Mouse (Mus musculus) urinary bladder, postnatal 36 days (tissue): ENCODE measurements around the gene Ago3.
A peak's percentile ranks its signal among the peaks of the same experiment; 100 is the strongest.

ENCODE experiments used
- DNase-seq, 2 experiments: peaks; one replicate each; pipeline ENCODE4 v3.0.0; 2022; ENCODE audit warnings: low spot score in 2 of 2, mixed read lengths in 1 of 2

Ago3 gene

DNA sequence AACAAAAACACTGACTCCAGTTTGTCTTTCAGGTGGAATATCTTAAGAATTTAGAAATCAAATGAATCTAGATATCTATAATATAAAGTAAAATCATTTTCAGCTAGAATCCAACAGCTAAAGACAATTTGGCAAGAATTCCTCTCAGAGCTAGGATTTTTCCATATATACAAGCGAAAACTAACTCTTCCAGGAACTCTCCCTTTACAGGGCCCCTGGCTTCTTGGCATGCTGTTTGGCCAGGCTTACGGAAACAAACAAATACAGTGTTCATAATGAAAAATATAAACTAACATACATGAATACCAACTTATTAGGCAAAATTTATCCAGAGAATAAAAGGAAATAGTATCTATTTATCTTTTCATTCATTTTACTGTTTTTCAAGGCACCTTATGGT, 5.5 kb downstream of the Ago3 start:
- no peak for DNase-seq

DNA sequence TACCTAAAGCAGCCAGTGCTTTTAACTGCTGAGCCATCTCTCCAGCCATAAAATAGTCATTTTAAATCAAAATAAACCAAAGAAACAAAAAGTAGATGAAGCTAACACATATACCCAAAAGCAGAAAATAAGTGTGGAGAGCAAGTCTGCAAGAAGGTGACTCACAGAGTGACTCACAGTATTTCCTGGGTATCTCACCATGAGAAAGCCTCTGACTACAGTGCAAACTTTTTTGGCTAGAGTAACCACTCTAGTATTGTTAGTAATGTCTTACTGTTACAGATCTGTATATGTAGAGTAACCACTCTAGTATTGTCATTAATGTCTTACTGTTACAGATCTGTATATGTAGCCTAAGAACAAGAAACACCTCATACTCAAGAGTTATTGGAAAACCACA, 13.6 kb downstream of the Ago3 start:
- DNase-seq = no peak

DNA sequence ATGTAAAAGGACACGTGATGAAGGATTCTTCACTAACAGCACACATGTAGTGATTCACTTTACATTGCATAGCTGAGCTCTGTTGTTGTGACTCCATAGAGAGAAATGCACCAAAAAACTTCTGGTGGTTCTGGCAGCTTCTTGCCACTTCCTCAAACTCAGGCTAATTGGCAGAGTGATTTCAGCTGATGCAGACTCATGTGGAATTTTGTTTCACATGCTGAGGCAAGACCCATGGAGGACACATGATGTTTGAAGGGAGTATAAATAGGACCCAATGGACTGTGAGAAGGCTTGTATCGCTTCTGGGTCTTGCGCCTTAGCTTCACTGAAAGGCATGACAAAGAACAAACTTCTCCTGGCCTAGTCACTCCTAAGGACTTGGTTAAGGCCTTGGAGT, 16.8 kb downstream of the Ago3 start:
- DNase-seq = no peak

DNA sequence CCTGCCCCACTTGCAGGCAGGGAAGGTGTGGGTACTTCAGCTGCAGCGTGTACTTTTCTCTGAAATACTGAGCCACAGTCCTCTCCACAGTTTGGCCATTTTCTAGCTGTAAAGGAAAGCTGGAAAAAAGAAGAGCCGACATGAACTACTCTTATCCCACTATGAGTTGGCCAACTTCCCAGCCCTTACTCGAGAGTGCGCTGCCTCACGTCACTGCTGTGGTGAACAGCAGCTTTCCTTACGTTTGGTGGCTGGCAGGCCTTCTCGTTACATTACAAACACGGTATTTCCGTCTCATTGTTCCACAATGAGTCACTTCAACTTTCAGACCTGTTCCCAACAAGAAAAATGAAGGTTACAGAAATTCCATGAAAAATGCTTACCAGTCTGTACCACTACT, 57.9 kb downstream of the Ago3 start:
- DNase-seq = no peak

DNA sequence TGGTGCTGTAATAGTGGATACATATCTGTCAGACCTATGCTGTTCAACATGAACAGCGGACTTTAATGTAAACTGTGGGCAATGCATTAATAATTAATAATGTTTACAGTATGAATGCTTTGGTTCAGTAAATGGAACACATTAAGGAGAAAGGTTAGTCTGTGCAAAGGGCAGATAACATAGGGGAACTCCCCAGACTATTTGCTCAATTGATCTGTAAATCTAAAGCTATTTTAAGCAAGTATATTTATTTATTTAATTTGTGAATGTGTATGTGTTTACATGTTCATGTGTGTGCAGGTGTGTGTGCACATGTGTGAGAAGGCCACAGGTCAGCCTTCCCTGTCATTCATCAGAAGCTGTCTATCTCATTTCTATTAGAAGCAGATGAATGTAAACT, 69.3 kb downstream of the Ago3 start:
- DNase-seq = no peak

DNA sequence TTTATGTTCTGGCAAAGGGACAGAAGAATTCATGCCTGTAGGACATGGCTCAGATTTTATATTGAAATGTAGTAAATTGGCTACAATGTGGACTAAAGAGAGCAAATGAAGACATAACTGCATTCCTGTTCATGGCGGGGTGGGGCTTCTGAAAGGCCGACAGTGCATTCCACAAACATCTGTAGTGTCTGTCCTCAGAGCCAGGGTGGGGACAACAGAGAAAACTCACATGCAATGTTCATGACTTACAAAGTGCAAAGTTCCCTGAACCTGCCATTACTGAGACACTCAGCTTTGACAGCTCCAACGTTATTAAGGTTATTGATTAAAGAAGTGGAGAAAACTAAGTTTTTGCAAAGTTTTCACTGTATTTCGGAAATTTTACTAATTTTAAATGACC, 85.9 kb downstream of the Ago3 start:
- no peak for DNase-seq

DNA sequence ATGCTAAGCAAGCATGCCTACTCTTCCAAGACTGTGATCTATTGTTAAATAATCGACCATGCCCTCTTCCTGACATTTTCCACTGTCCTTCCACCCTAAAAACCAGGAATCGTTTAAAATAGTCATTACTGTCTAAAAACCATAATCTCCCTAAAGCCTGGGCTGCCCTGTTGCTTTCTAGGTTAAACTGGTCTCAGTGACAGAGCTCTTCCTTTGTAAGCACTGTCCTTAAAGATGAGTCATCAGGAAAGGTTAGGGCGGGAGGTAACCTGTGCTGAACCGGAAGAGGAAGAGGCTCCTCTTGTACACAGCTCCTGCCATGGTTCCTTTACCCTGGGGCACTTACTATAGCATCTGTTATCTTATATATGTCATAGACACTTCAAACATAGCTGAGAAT, 89.9 kb downstream of the Ago3 start:
- no peak for DNase-seq

DNA sequence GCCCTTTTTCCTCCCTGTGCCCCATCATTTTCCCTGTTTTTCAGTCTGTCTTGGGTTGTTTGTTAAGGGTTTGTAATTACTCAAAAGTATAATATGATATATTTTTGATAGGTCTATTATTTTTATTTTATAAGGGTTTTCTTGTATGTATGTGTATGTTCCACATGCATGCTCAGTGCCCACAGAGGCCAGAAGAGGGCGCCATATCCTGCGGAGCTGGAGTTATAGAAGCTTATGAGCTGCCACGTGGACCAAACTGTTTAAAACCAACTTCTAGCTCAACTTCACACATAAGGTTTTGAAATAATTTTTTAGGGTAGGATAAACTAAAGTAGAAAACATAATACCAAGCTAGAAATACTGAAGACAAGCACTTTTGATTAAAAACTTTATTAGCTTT, 97.0 kb downstream of the Ago3 start:
- DNase-seq = no peak

DNA sequence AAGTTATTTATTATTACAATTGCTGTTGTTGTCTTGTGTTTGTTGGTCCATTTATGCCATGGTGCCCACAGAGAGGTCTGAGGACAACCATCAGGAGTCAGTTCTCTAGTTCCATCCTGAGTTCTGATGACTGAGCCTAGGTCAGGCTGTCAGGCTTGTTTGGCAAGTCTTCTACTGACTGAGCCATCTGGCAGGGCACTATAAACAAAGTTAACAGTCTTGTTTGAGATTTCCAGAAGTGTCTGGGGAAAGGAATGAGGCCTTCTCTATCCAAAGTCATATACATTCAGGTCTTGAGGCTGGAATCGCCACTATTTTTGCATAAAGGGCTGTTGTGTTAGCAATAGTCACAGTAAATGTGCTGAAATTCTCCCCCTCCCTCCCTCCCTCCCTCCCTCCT, 97.6 kb downstream of the Ago3 start:
- no peak for DNase-seq

DNA sequence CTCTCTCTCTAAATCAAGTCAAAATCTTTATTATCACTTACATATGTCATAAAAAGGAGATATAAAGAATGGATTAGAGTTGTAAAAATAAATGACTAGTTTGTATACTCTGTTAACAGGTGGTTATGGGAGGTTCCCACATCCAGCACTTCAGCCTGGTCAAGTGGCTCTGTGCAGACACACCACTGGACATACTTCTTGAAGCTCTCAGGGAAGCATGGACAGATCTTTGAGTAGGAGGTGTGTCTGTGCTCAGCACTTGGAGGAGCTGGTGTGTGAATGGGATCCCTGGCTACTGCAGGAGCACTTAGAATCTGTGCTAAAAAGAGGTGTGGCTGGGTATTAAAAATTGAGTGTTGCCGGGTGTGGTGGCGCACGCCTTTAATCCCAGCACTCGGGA, 99.1 kb downstream of the Ago3 start:
- DNase-seq = no peak

DNA sequence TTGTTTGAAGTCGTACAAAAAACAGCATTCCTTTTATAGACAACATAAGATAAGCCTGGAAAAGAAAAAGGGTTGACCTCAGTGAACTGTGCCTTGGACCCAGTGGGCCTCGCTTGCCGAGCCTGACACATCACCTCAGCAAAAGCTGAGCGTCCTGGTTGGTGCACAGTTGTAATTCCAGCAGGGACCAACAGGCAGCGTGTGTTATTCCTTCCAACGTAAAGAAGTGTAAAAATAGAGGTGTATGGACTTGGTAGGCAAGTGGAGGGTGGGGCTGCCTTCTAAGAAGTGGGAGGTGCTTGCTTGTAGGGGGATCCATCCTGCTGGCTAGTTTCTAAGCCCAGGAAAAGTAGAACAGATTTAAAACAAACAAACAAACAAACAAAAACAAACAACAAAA, 103.3 kb downstream of the Ago3 start:
- no peak for DNase-seq

DNA sequence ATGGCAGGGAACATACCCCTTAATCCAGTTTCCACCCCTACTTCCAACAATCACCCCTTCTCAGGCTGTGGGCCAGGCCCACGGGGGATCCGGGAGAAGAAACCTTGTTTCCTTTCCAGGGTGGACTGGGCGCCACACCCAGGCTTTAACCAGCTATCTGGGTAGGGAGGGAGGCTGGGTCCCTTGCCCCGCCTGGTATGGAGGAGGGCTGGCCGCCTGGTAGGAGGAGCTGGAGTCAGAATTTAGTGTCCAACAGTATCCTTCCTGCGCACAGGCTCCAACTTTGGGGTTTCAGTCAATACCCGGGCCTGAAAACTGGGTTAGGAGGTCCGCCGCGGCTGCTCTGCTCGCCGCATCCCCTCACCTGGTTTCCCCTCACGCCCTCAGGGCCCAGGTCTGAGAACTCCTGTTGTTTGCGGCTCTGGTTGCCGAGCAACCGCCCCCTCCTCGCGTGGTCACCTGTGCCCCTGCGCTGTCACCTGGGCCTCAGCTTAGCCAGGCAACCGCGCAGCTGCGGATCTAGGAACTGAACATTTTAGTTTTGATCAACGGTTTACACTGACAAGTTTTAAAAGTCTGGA, 104.0 kb downstream of the Ago3 start, which contains the start of gene Tekt2:
Gene Tekt2 (minus strand): TSS at position 408 of the 581 bp plus-strand sequence.
- DNase-seq = peak in 1 of 2 experiments; percentile 65

DNA sequence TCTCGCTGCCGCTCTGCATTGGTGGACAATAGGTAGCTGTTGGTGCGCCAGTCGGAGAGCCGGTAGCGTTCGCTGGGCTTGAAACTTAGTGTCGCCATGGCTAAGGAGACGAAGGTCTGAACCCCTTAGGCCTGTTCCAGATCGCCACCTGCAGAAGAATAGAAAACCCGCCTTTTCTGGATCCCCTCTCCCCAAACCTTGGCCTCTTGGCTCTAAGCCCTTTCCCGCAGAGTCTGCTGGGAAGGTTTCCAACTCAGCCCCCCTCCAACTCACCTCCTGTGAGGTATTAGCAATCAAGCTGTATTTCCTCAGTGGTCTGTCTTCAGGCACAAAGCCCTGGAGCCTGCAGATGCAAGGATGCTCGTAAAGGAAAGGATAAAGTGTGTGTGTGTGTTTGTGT, 104.5 kb downstream of the Ago3 start:
- DNase-seq = no peak

DNA sequence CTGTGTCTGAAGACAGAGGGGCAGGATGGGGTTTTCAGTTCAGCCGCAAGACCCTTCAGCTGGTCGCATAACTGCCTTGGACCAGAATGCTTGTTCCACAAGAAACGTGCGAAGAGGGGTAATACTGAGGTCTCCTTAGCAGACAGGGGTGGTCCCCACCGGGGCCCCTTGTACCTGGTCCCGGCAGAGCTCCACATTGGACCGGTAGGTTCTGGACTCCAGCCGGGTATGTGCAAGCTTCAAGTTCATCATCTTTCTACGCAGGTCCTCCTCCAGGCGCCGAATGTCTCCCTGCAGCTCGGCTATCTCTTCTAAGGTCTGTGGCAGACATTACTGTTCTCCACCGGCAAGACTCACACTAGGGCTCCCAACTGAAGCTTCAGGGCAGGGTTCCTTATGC, 106.7 kb downstream of the Ago3 start:
- DNase-seq = no peak

DNA sequence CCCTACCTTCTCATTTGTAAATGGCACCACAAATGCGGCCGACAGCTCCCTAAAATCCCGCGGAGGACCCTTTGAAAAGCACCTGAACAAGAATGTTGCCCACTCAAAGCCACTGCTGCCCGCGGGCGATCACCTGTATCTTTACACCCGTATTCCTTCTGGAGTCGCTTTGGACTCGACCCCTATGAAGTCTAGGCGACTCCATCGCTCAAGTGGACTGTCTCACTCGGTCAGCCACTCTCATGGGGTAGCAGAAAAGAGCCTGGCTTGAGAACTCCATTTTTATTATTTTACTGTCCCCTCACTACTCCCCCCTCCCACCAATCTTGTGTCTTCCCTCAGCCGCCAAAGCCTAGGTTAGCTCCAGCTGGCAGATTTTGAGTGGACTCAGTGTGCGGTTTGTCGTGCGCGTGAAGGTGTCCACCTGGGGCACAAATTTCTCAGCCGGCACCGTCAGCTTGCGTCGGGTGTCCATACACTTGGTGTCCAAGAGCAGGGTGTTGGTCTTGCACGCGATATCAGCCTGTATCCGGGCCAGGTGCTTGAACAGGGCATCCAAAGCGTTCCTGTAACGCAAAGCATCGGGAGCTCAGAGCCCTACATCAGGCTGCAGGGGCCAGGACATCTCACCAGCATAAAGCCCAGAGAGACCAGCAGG, 107.4 kb downstream of the Ago3 start:
- no peak for DNase-seq

DNA sequence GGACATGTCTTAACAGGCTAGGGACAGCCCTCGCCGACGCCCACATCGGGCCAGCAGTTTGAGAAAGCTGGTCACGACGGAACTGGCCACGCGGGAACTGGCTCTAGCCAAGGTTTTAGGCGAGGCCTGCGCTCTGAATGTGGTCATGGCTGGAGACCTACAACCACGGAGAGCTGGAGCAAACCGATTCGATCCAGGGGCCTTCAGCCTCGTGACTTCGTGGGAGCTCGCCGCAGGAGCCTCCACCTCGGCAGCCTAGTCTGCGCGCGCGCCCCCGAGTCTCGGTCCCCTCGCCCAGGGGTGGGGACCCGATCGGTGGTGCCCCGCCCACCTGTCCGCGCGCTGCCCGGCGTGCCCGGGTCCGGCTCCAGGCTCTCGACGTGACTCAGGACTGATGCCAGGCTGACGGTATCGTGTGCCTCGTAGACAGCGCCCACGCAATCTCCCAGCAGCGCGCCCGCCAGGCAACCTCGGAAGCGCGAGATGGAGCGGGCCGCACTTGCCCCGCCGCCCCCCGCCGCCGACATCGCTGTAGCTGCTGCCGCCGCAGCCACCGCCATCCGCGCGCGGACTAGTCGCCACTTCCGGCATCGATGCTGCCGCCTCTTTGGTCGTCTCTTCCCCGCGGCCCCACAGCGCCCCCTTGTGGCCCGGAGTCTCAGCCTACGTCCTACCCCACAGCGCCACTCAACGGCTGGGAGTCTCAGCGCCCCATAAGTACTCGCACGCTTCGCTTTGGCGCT, 108.1 kb downstream of the Ago3 start, which contains the start of gene Adprhl2:
Gene Adprhl2 (minus strand): TSS at position 593 of the 743 bp plus-strand sequence.
- peak; percentile 98 for DNase-seq

DNA sequence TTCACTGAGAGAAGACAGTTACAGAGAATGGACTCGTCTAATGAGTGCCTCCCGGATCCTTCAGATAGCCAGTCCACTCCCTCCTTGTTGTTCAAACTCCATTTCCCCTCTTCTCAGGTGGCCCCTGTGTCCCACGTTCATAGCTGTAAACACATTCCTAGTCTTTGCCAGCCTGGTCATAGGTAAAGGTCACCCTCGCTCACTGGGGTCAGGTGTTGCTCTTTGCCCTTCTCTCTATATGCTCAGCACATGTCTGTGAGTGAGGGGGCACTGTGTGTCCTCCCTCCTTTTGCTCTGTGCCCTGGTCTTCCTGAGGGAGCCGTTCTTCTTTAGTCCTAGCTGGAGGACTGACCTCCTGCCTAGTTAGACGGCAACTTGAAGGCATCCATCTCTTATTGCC, 109.5 kb downstream of the Ago3 start:
- no peak for DNase-seq

DNA sequence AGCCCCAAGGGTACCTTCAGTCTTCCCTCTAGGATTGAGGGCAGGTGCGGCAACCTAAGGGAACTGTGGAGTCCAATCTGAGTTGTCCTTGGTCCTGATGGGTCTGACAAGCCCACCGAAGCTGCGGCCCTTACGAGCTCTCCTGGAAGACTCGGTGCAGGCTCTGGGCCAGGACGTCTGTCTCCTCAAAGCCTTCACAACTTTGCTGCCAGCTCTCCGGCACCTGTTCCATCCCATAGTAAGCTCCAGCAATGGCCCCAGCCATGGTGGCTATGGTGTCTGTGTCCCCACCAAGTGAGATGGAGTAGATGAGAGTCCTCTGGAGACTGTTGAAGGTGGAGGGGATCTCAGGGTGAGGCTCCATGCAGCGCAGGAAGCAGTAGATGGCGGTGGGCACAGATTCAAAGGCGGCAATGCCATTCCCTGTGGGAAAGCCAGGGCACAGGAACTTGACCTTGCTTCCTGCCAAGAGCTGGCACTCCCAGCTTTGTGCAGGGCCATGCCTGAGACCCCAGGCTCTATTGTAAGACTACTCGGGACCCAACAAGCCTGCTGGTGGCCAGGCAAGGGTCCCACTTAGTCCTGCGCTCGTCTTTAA, 112.8 kb downstream of the Ago3 start:
- DNase-seq = no peak

DNA sequence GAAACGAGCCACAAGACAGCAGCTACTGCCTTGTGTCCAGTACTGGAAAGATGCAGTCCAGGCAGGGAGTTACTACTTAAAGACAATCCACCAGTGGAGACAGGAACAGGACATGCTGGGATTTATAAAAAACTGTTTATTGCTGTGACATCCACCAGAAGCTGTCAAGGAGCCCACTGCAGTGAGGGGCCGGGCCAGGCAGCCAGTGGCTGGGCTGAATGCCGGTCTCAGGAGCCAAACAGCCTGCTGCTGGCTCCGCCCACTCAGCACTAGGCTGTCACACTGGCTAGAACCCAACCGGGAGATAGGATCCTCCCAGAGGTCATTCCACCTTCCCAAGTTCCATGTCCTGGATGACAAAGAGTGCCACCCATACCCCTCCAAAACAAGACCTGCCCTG, 113.4 kb downstream of the Ago3 start:
- no peak for DNase-seq

DNA sequence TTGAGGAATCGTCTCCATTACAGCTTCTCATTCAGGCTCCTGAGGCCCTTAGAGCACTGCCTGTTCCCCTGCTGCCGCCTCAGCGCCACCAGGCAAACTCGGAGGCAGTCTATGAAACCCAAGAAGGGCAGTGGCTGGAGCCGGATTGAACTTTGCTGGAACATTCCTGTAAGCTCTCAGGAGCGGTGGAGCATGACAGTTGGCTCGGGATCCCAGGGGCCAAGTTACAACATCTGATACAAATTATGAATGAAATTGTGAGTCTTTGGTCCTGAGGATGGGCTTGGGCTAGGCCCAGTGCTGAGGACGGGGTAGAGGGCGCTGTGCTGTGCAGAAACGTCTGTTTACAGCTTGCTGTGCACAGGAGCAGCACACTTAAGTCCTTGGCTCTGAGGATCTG, 115.0 kb downstream of the Ago3 start:
- no peak for DNase-seq

DNA sequence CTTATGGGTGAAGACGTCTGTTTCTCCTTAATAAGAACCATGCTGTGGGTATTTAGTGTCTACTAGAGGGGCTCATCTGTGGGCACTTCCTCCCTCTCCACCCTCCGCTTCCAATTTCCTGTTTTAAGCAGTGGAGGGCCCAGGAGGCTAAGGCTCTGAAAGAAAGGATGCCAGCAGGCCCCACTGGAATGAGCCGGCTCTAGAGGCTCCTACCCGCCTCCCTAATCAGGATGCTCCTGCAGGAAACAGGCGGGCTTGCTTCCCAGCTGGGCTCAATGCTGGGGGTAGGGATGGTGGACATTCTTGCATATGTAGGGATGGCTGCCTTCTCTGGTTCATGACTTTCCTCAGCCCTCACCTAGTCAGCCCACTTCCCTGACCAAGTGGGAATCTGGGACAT, 116.2 kb downstream of the Ago3 start:
- DNase-seq = no peak

DNA sequence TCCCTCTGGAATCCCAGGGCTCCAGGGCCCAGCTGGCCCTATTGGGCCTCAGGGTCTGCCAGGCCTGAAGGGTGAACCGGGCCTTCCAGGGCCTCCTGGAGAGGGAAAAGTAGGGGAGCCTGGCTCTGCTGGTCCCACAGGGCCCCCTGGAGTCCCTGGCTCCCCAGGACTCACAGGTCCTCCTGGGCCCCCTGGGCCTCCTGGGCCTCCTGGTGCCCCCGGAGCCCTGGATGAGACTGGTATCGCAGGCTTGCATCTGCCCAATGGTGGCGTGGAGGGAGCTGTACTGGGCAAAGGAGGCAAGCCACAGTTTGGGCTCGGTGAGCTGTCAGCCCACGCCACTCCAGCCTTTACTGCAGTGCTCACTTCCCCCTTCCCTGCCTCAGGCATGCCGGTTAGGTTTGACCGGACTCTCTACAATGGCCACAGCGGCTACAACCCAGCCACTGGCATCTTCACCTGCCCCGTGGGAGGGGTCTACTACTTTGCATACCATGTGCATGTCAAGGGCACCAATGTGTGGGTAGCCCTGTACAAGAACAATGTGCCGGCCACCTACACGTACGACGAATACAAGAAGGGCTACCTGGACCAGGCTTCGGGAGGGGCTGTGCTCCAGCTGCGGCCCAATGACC, 117.7 kb downstream of the Ago3 start:
- DNase-seq = no peak
